Mouse (Mus musculus): ENCODE measurements at regions not wholly inside any gene's neighbourhood (a gene's known extent, or its start where the extent isn't known, plus 50 kb on each side); places are given as distances from the start of the nearest gene placed in this dataset.

DNA sequence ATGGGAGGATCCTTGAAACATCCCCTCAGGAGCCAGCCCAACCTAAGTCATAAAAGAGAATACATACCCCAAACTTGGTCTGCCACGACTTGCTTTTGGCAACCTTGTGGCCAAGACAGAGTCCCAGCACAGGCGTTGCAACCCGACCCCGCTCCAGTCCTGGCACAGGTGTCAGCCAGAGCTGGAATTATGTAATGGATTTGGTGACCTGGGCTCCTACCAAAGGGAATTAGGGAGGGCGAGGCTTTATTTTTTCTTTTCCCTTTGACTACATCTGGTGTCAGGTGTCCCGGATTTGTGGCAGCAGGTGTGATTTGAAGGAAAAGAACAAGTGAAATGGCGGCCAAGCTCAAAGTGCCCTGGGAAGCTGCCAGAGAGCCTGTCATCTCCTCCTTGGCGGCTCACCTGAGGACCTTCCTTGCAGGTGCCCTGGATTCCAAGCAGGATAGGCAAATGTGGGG is 212.9 kb downstream of the Mef2c start:
- peak in 1 of 2 experiments; percentile 37 for DNase-seq (ENCODE audit: low spot score in 2 of 2)

DNA sequence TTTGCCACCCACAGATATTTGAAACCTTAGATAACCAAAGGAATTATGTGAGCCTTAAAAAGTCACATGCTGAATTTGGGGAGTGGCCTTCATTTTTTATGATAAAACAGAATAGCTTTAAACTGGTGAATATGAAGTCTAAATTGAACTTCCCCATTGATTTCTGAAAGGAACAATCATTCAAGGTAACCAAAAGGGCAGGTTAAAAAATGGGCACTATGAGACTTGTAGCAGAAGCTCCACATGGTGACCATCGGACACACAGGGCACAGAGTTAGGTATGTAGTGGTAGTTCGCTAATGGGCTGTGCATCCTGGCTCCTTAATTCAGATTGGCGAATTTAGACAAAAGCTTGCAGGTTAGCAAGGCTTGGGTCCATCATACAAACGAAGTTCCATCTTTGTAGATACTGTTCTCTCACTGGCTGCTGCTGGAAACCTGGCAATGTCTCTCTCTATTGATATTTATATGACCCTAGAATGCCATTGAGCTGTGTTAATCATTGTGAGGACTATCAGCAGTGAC is 213.9 kb downstream of the Mef2c start:
- no peak for DNase-seq (ENCODE audit: low spot score in 2 of 2)

DNA sequence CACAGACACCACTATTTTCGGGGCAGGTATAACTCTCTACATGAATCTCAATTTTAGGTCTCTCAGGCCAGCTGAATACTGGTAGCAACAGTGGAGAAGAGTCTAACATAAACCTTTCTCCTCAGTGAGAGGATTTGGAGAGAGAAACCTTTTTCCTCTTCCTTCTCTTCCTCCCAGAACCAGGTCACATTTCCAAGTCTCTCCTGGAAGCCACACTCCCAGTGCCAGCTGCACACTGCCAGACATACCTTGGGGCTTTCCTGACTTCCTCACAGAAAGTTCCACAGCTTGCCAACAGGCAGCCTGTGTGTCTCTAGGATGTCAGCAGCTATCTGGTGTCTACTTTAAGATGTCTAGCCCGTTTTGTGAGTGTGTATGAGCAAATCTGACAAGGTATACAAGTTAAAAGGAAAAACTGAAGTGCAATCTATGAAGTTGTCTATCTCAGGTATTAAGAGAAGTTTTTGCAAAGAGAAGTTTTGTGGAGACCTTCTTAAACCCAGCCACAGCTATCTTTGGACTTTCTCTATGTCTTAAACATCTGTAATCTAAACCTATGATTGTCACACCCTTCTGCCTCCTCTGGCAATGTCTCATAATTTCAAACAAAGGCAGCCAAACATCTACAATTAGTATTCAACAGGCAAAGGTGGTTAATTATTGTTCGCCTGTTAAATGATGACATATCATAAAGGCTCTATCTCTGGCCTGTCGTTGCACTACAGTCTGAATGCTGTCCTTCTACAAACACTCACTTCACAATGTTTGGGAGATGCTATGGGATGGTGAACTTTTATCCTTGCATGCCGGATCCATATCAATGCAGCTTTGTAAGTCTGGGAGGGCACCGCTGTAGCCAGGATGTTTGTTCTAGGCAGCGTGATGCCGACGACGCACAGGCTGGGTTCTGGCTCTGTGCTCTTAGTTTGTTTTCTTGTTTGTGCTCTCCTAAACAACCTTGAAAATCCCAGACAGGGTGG is 214.9 kb downstream of the Mef2c start:
- DNase-seq (ENCODE audit: low spot score in 2 of 2): peak in 1 of 2 experiments; percentile 37

DNA sequence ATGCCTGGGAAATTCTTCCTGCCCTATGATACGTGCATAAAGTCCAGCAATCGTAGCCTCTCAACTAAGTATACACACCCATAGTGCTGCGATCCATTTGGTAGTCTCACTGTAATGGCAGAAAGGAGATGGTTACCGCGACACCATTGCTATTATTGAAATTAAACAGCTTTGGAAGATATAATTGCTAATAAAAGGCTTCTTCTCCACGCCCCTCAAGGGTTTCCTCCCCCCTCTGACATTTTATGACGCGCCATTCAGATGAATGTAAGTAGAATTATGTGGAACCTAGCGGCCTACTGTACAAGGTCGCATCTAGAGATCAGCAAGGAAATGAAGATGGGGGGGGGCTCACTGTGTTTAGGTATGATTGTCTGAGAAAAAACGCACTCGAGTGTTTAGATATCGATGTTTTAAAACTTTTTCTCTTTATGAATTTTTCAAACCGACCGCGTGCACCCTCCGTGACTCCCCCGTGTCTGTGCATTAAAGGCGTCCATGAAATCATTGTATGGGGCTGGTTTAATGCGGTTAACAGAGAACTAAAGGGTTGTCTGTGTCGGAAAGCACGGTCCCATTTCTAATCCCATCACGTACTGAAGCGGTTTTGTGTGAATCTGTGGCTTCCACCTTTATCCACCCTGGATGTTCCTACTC is 215.9 kb downstream of the Mef2c start:
- no peak for DNase-seq (ENCODE audit: low spot score in 2 of 2)

DNA sequence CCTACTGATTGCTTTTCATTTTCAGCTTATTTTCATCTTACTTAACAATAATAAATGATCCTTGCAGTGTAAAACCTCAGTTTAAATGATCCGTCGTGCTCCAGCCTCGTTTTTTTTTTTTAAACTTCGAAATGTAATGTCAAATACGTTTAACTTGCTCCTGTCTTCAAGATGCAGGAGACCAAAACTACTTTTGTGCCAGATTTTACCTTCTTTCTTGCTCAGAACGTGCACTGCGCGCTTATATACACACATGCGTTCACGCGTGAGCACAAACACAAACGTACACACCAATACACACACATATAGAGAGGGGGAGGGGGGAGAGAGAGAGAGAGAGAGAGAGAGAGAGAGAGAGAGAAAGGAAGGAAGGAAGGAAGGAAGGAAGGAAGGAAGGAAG is 216.5 kb downstream of the Mef2c start:
- DNase-seq (ENCODE audit: low spot score in 2 of 2): no peak

DNA sequence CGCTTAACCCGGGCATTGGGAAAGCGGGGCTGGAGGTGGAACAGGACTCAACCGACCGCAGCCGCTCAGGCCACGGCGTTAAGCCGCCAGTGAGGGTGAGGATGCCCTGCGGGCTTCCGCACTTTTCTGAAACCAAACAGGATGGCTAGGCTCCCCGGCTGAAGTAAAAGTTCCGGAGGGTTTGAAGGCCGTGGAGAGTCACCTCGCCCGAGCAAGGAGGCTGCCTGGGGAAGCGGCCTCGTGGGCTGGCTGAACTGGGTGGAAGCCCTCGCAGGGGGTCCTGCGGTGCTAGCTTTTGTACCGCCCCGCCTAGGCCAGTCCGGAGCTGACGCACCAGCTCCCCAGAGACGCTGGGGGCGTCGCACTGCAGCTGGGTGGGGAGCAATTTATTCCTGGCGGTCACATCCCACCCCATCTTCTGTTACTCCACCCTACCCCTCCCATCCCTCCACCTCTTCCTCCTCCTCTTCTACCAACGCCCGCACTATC is 217.1 kb downstream of the Mef2c start:
- peak in 1 of 2 experiments; percentile 83 for DNase-seq (ENCODE audit: low spot score in 2 of 2)

DNA sequence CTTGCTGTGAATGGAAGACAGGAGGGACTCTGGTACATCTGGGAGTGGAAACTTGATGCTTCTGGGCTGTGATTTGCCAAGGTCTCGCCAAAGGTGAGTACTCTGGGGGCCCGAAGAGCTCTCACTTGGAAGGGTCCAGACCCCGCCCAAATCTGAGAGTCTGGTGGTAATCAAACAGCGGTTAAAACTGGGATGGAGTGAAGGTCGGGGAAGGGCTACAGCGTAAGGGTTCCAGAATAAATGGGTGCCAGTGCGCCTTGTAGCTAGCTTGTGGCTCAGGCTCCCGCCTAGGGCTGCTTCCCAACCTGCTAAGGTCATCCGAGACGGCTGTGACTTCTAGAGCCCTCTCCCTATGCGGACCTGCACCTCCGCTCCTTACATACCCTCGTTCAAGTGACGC is 217.7 kb downstream of the Mef2c start:
- DNase-seq (ENCODE audit: low spot score in 2 of 2): no peak

DNA sequence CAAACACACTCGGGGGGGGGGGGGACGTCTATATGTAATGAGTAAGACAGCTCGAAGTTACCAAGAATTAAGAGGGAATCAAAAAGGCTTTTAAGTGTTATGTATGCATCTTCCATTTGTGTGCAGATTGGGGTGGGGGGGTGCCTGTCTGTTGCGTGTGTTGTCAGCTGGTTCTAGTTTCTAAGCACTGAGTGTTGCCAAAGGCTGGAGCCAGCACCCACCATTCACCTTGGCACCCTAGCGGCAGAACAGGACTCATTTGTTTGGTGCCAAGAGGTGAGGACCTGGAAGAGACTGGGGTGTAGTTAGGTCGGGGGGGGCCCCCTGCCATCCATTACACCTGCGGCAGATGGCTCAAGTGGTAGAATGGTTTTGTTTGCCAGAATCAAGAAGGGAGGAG is 218.4 kb downstream of the Mef2c start:
- peak in 1 of 2 experiments; percentile 67 for DNase-seq (ENCODE audit: low spot score in 2 of 2)

DNA sequence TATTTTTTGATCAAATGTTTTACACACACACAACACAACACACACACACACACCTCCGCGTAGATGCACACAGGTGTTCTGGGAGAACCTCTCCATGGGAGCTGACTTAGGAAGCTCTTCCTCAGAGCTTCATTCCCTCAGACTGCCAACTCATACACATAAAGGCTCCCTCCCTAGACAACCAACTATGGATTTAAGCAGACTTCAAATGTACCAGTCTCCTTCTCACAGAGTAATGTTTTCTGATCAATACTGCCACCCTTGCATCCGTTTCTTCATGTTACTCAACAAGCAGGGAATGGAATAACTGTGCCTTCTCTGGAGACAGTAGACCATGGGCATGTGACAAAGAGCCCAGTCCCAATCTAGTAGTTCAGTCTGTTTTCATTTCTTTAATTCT is 219.0 kb downstream of the Mef2c start:
- DNase-seq (ENCODE audit: low spot score in 2 of 2): no peak

DNA sequence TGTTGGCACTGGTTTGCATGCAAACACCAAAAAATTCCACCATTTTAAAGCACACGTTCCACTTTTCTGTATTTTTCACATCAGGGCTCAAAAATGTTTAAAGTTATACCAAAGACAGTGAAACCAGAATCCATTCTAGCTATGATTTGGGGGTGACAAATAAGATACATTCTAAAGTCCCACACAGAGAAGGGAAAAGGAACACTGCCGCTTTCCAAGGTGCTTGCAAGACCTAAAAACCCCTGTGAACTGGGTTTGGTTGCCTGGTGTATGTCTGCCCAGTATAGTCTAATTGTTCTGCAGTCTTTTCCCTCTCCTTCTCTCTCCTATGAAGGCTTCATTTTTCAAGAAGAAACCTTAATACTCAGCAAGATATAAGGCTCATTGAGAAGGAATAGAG is 219.6 kb downstream of the Mef2c start:
- no peak for DNase-seq (ENCODE audit: low spot score in 2 of 2)

DNA sequence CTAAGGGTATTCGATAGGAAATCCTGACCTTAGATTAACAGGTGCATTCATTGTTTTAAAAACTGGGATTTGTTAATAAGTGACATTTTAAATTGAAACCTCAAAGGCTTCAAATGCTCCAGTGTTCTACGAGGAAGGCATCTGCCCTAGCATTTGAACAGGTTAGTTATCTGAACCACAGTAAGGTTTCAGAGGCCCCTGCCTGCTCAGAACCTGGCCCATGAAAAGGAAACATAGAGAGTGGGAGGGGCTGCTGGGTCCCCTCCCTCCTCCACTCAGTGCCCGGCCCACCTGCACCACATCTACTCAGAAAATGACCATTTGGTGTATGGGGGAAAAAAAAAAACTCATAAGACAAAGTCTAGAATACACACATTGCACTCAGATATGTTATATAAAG is 220.4 kb downstream of the Mef2c start:
- DNase-seq (ENCODE audit: low spot score in 2 of 2): no peak

DNA sequence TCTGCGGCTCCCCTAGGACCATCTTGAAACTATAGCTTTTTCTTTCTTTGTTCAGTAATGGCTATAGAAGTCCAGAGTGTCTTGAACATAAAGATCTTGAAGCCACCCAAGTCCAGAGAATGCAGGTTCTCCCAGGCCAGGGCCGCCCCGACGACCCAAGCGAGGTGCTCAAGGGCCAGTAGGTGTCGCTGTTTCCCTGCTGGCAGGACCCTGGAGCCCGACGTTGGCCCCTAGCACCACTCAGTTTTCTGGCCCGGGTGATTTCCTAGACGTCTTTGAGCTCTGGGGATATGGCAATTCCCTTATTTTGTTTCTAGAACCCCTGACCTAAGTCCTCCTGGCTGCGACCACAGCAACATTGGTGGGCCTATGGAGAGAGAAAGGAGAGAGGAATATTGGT is 221.2 kb downstream of the Mef2c start:
- no peak for DNase-seq (ENCODE audit: low spot score in 2 of 2)

DNA sequence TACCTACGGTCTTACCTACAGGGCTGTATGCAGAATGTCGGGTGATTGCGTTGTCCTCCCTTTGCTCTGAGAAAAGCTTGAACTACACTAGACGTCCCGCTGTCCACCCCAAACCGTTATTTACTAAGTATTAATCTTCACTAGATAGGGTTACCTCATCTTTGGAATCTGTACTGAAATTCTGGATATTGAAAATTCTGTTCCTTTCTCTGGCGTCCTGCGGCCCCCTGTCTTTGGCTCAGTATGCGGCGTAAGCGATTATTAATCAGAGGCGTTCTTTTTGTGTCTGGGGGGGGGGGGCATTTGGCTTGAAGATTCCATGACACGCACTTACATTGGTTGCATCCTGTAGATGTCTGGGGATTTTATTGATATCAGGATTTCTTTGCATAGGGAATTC is 222.0 kb downstream of the Mef2c start:
- DNase-seq (ENCODE audit: low spot score in 2 of 2): no peak

DNA sequence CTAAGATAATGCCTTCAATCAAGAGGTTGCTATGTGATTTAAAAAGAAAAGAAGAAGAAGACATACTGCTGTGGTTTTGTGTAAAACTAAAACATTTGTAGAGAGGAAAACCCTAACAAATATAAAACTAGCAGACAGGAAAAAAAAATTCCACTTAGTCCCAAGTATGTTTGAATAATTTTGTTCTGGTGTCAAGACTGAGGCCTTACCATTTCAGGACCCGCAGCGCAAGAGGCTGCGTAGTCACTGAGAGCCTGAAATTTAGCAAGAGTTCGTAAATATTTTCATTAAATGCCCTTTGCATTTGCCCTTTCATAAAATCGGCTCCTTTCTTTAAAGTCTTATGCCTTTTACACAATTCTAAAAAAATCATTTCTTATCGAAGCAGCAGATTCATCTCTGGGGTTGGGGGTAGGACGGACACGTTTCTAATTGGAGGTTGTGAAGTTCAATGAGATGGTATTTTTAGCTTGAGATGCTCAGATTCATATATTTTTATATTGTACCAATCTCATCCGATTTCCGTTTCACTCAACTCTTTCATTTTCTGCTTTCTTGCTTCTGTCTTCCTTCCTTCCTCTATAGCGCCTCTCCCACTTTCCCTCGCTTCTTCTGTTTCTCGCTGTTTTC is 222.6 kb downstream of the Mef2c start:
- no peak for DNase-seq (ENCODE audit: low spot score in 2 of 2)

DNA sequence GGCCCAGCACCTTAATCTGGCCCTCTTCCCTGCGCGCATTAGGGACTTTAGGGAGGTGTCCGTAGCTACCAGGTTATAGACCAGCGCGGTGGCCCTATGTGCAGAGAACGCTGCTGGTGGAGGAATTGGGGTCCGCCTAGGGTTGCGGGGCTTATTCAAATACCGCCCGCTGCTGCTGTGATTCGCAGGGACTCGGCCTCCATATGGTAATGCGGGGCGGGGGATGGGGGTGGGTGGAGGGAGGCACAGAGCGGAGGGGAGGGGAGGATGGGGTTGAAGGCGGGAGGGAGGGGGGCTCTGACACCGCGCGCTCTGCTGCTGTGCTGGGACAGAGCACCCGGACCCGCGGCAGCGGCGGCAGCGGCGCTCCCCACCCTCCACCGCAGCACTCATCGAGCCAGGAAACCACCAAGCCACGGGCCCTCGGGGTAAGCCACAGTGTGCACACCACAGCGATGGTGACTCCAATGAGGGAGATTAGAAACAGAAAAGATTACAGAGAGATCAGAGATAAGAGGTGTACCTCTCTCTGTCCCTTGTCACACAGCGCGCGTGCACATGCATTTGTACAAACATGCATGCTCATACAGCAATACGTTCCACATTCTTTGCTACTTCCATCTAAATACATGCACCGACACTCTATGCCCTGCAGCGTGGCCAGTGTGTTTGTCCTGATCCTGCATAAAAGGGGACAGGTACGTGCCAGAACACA is 223.4 kb downstream of the Mef2c start:
- no peak for DNase-seq (ENCODE audit: low spot score in 2 of 2)

DNA sequence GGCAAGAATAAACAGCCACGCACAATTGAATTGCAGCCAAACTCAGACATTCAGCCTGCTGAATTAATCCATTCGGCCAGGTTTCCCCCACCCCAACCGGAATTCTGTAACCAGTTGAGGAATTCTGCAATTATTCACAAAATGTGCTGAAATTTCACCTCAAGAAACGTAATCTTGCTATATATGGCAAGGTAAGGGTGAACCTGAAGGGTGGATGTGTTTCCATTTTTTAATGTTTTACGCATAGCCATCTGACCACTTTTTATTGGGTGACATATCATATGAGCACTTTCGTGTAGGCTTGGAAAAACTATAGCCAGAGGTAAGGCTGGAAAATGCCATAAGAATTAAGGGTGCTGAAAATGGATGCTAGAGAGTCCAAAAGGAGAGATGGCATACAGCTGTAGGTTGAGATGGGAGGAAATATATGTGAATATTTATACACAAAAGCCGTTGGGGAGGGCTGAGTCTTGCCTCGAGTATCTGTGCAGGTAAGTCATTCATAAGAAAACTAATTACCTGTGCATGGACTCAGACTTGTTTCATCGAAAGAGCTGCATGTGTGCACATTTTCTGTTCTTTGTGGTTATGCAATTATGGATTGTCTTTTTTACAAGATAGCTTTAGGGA is 224.0 kb downstream of the Mef2c start:
- DNase-seq (ENCODE audit: low spot score in 2 of 2): no peak

DNA sequence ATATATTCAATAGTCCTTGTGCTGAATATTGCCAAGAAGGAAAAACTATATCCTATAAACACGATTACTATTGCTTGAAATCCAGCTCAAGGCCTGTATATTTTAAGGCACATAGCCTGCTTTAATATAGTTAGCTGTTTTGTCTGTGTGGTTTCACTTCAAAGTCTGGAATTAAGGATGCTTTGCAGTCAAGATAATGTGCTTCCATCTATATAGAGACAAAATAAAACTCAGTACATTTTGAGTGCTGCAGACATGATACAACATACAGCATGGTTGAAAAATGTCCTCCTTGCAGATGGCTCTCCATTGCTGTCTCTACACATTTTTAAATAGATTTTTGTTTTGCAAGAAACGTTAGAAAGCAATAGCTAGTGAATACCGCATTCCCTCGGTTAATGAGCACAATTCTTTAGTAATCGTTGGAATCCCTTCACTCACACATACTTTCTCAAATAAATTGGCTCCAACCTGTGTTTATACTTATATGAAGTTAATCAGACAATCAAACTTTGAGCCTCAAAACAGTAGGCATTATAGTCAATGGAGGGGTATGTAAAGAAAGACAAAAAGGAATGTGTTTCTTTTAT is 224.7 kb downstream of the Mef2c start:
- DNase-seq (ENCODE audit: low spot score in 2 of 2): no peak

DNA sequence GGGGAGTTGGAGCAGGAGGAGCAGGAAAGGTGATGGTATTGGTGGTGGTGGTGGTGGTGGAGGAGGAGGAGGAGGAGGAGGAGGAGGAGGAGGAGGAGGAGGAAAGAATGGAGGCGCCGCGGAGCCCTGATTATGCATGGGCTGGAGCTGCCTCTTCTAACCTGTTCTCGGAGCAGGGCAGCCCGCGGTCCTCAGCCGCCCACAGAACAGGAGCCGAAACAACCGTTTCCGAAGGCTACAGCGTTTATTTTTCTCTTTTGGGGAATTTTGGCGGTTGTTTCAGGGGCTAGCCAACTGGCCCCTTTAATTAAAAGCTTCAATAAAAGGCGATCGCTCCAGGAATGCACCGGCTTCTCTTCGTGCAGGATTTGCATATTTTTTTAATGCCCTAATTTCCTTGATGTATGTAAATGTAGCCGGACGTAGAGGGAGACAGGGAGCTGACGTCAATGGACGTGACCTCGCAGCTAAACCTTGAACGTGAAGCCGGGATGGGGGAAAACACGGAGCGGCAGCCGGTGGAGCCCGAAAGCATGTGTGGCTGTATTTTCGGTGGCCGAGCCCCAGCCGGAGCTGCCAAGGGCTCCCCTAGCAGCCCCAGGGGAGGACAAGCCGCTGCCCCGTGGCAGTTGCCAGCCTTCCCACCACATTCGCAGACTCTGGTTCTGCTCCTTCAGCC is 225.6 kb downstream of the Mef2c start:
- peak in 1 of 2 experiments; percentile 85 for DNase-seq (ENCODE audit: low spot score in 2 of 2)

DNA sequence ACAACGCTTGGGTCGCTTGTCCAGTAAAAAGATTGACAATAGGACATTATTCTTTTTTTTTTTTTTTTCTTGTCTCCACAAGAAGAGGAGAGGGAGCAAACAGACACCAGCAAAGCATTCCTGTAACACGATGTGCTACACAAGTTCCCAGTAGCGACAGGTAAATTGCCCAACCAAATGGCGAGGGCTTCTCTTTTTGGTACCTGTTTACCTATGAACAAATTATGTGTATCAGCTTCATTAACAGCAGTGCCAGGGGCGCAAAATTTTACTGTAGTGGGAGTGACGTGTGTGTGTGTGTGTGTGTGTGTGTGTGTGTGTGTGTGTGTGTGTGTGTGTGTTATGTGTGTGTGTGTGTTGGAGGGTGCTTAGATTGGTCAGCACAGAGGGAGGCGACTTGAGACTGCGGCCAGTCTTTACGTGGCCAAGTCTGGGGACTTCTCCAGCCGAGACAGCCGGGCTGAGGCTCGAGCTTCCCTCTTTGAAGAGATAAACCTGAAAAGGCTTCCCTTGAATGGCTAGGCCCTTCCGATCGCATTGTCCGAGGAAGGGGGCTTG is 226.4 kb downstream of the Mef2c start:
- DNase-seq (ENCODE audit: low spot score in 2 of 2): no peak

All from left cerebral cortex, adult 8-10 months (tissue).